Mouse (Mus musculus) T-cell, adult 2 months (primary cell): ENCODE measurements around the gene Filip1.

Source experiments
- DNase-seq: peaks from one replicate; pipeline ENCODE4 v3.0.0; 2022; ENCODE audit warnings: low spot score

Filip1 gene

GRCm38 (mm10) chr9:79979274-79979673 lies 33.4 kb downstream of the Filip1 start:
- DNase-seq, result no peak

GRCm38 (mm10) chr9:79978228-79979024 lies 34.2 kb downstream of the Filip1 start:
- no peak for DNase-seq

GRCm38 (mm10) chr9:79977549-79977971 lies 35.1 kb downstream of the Filip1 start:
- peak; percentile 10 for DNase-seq

- DNase-seq, result no peak
Measured at GRCm38 (mm10) chr9:79976789-79977188, 35.9 kb downstream of the Filip1 start.

- no peak for DNase-seq
Measured at GRCm38 (mm10) chr9:79975121-79975520, 37.5 kb downstream of the Filip1 start.

- no peak for DNase-seq
Measured at GRCm38 (mm10) chr9:79973582-79973981, 39.1 kb downstream of the Filip1 start.

- DNase-seq, result no peak
Measured at GRCm38 (mm10) chr9:79972705-79973104, 39.9 kb downstream of the Filip1 start.

GRCm38 (mm10) chr9:79971619-79972018 lies 41.0 kb downstream of the Filip1 start:
- DNase-seq, result no peak

- DNase-seq, result no peak
Measured at GRCm38 (mm10) chr9:79970659-79971118, 42.0 kb downstream of the Filip1 start.

- DNase-seq, result no peak
Measured at GRCm38 (mm10) chr9:79969544-79969943, 43.1 kb downstream of the Filip1 start.

- no peak for DNase-seq
Measured at GRCm38 (mm10) chr9:79966711-79967487, 45.8 kb downstream of the Filip1 start.

GRCm38 (mm10) chr9:79965600-79966392 lies 46.9 kb downstream of the Filip1 start:
- no peak for DNase-seq

GRCm38 (mm10) chr9:79965003-79965402 lies 47.6 kb downstream of the Filip1 start:
- DNase-seq, result no peak

- DNase-seq, result peak; percentile 5
Measured at GRCm38 (mm10) chr9:79961630-79962285, 50.9 kb downstream of the Filip1 start.

- no peak for DNase-seq
Measured at GRCm38 (mm10) chr9:79960453-79960852, 52.2 kb downstream of the Filip1 start.

GRCm38 (mm10) chr9:79958395-79958794 lies 54.3 kb downstream of the Filip1 start:
- no peak for DNase-seq

GRCm38 (mm10) chr9:79954944-79955343 lies 57.7 kb downstream of the Filip1 start:
- no peak for DNase-seq

- DNase-seq, result no peak
Measured at GRCm38 (mm10) chr9:79951984-79952383, 60.7 kb downstream of the Filip1 start.

GRCm38 (mm10) chr9:79951339-79951738 lies 61.3 kb downstream of the Filip1 start:
- DNase-seq, result no peak

- no peak for DNase-seq
Measured at GRCm38 (mm10) chr9:79950666-79951065, 62.0 kb downstream of the Filip1 start.

GRCm38 (mm10) chr9:79950038-79950437 lies 62.6 kb downstream of the Filip1 start:
- no peak for DNase-seq

GRCm38 (mm10) chr9:79948376-79948775 lies 64.3 kb downstream of the Filip1 start:
- no peak for DNase-seq
